Mouse (Mus musculus) cortical plate, adult 2 months (tissue): ENCODE results near the gene Uggt1.

Experiments used
- CTCF ChIP-seq: fragments of 200-500 bp; IDR thresholded peaks from 2 replicates; pipeline ENCODE4 v1.5.1; 2011; ENCODE audit warnings: mild to moderate bottlenecking, control low read depth, low read length; ENCODE audit not compliant: insufficient read depth; ENCODE audit errors: extremely low read depth
- POLR2A ChIP-seq: fragments of 200-500 bp; IDR thresholded peaks from 2 replicates; pipeline ENCODE4 v1.6.1; 2011; ENCODE audit warnings: mild to moderate bottlenecking, low read length, control low read depth; ENCODE audit not compliant: insufficient read depth; ENCODE audit errors: extremely low read depth

GRCm38 (mm10) chr1:36235057-36235639 lies 9.4 kb downstream of the Uggt1 start:
- no peak for TF ChIP-seq CTCF
- no peak for TF ChIP-seq POLR2A
